Mouse (Mus musculus): ENCODE data around the gene 1700001O22Rik. TPM values are rescaled to one million over a fixed set of nuclear protein-coding genes. Genes with fewer than 3 reads are reported as not detected.

The 1700001O22Rik gene
- polyA plus RNA-seq, 1 experiment from 2014 or later, result 1.9 TPM

Other genes with a start within 250 kb of the 1700001O22Rik start
- gene Cstad, start 208.6 kb downstream of the 1700001O22Rik start, polyA plus RNA-seq (2014; fragmentation: Nextera tagmentation; extraction: Ambion mirVana), result 0.96 and 1.7 TPM in 2 replicates
- 81.7 and 85.6 TPM in 2 replicates for gene Ntmt1, start 4.2 kb upstream of the 1700001O22Rik start, polyA plus RNA-seq (2014; fragmentation: Nextera tagmentation; extraction: Ambion mirVana)
- 26.6 and 30.4 TPM in 2 replicates for gene Asb6, start 26.7 kb upstream of the 1700001O22Rik start, polyA plus RNA-seq (2014; fragmentation: Nextera tagmentation; extraction: Ambion mirVana)
- gene Prrx2, start 31.3 kb upstream of the 1700001O22Rik start, polyA plus RNA-seq (2014; fragmentation: Nextera tagmentation; extraction: Ambion mirVana), result 63.8 and 68.0 TPM in 2 replicates
- 14.9 and 17.3 TPM in 2 replicates for gene Ptges, start 126.2 kb upstream of the 1700001O22Rik start, polyA plus RNA-seq (2014; fragmentation: Nextera tagmentation; extraction: Ambion mirVana)
- gene Tor1b, start 149.3 kb upstream of the 1700001O22Rik start, polyA plus RNA-seq (2014; fragmentation: Nextera tagmentation; extraction: Ambion mirVana), result 41.3 and 41.8 TPM in 2 replicates
- gene Tor1a, start 164.3 kb upstream of the 1700001O22Rik start, polyA plus RNA-seq (2014; fragmentation: Nextera tagmentation; extraction: Ambion mirVana), result 68.3 and 68.8 TPM in 2 replicates
- gene BC005624, start 178.5 kb upstream of the 1700001O22Rik start, polyA plus RNA-seq (2014; fragmentation: Nextera tagmentation; extraction: Ambion mirVana), result 46.7 and 48.1 TPM in 2 replicates
- gene Usp20, start 178.6 kb upstream of the 1700001O22Rik start, polyA plus RNA-seq (2014; fragmentation: Nextera tagmentation; extraction: Ambion mirVana), result 20.9 and 21.7 TPM in 2 replicates

Data from embryonic facial prominence, embryonic 14.5 days (tissue).